Mouse (Mus musculus): ENCODE data around the gene Tmem189. TPM values are rescaled to one million over a fixed set of nuclear protein-coding genes. Genes with fewer than 3 reads are reported as not detected.

Tmem189 gene
- total RNA-seq, 2 experiments from 2014 or later: 27.2 TPM

DNA sequence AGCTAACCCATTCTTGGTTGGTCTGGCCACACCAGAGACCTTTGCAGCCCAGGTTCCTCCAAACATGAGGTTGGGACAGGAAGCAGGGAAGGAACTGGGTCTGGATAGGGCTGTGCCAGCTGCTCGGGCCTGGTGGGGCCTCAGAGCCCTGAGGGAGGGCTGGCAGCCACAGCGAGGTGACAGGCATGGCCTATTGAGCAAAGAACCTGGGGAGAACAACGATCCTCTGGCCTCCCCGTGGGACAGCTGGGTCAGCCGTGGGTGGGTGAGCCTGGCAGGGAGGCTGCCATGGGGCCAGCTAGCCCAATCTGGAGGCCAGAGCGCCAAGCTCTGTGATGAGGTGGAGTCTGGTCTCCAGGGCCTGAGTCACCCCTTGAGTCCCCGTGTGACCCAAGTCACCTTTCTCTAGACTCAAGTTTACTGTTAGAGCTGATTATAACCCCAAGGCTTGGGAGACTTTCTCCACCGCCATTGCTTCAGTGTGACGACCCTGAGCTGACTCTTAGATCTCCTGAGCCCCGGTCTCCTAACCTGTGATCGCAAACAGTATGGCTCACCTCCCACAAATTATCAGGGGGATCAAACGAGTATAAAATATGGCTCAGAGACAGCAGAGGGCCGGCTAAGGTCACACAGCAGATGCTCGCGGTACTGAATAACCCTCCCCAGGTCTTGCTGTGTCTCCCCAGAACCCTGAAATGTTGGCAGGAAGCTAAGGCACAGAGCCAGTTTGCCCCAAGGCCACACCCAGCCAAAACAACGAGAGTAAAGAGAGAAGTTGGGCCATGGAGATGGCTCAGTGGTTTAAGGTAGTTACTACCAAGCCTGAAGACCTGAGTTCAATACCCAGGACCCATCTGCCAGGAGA is 3.0 kb downstream of the Tmem189 start:
- intact Hi-C loops (cut with DNase I): loop anchor here (2.0 to 10.0 kb wide), 2 partner anchors 330 to 398 kb away; partner anchors contain the start of gene Pard6b
- no peak for DNase-seq (ENCODE audit: low spot score)

DNA sequence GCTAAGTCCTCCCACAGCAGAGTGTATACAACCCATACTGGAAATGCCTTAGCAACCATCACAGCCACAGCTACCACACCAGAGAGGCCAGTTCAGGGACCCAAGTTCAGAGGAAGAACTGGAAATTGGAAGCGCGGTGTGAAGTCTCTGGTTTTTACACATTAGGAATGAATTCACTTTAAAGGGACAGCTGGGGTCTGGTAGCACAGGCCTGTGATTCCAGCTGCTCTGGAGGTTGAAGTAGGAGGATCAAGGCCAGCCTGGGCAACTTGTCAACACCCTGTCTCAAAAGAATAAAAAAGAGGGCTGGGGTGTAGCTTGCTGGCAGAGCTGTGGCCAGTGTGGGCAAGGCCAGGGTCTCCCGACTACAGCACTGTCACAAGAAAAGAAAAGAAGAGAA is 3.8 kb downstream of the Tmem189 start:
- DNase-seq (ENCODE audit: low spot score): no peak
- intact Hi-C loops (cut with DNase I): loop anchor here (1.0 to 10.0 kb wide), 3 partner anchors 209 to 399 kb away; partner anchors contain the start of gene Pard6b

DNA sequence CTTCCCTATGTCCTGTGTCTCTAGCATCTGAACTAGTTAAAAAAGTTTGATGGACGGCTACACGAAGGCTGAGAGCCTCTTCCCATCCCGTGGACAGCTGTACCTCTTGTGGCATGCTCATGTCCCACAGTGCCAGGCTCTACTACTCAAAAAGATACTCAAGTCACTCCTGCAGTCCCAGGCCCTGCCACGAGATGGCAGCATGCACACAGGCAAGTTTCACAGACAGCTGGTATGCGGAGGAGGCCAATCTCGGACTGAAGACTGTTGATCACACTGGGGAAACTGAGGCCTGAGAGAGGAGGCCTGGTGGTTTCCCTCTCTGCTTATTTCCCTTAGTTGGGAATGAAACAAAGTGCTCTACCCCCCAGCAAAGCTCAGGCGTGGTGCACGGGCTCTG is 4.5 kb downstream of the Tmem189 start:
- intact Hi-C loops (cut with DNase I): loop anchor here (1.0 to 10.0 kb wide), 2 partner anchors 210 to 400 kb away; partner anchors contain the start of gene Pard6b
- DNase-seq (ENCODE audit: low spot score): peak; percentile 79

DNA sequence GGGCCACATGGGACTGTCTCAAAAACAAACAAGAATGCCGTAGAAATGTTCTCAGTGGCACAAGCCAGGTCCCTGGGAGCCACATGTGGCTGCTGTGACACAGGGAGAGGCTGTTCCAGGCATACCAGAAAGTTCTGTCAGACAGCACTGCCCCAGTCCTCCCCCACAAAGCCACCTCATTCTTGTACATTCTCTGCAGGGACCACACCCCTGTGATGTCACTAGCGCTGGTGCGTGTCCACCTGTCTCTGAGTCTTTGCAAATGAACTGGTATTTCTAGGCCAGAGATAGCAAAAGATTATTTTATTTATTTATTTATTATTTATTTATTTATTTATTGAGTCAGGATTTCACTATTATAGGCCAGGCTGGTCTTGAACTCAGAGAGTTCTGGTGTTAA is 5.9 kb downstream of the Tmem189 start:
- intact Hi-C loops (cut with DNase I): loop anchor here (10.0 kb wide), 1 partner anchor 401 kb away; the partner anchor contains the start of gene Pard6b
- DNase-seq (ENCODE audit: low spot score): no peak

DNA sequence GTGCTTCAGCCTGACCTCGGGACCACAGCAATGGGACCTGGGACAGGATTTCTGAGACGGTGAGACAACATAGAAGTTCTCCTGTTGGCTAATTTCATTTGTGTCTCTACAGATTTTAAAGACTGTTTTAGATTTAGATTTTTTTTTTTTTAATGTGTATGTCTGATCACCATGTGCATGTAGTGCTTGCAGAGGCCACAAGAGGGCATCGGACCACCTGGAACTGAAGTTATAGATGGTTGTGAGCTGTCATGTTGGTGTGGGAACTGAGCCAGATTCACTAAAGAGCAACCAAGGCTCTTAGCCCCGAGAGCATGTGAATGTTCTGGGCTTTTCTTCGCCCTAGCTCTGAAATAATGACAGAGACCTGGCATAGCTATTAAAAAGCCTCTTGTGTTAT is 9.0 kb downstream of the Tmem189 start:
- intact Hi-C loops (cut with DNase I): loop anchor here (1.0 to 10.0 kb wide), 3 partner anchors 39 to 404 kb away; partner anchors contain the start of gene Pard6b
- no peak for DNase-seq (ENCODE audit: low spot score)

DNA sequence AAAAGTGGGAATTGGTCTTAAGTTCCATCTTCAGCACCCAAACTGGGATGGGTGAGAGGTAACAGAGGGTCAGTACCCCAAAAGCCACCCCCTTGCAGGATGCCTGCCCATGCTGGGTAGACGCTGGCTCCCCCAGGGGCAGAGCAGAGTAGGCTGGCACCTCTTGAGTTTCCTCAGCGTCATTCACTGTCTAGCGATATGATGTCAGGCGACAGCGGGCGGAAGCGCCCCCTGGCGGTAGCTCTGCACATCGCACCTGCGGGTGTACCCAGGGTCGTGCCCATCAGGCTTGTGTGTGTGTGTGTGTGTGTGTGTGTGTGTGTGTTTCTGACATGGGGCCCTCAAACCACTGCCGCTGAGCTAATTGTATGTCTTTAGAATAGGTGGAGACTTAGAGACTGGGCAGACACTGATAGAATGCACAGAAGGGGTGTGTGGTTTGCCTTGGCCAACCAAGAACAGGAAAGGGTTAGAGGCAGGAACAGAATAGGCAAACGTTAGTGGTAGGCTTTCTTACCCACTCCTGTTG is 9.7 kb downstream of the Tmem189 start:
- intact Hi-C loops (cut with DNase I): loop anchor here (1.0 to 10.0 kb wide), 3 partner anchors 39 to 405 kb away; partner anchors contain the start of gene Pard6b
- no peak for DNase-seq (ENCODE audit: low spot score)

DNA sequence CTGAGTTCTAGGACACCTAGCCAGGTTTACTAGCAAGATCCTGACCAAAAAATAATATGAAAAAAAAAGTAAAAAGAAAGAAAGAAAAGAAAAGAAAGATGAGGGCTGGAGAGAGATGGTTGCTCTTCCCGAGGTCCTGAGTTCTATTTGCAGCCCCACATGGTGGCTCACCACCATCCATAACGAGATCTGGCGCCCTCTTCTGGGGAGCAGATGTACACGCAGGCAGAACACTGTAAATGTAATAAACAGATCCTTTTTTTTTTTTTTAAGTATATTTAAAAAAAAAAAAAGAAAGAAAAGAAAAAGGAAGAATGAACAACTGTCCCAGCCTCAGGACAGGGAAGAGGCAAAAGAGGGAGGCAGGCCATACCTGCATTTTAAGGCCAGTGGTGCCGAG is 11.0 kb downstream of the Tmem189 start:
- DNase-seq (ENCODE audit: low spot score): no peak
- intact Hi-C loops (cut with DNase I): no loop called here

DNA sequence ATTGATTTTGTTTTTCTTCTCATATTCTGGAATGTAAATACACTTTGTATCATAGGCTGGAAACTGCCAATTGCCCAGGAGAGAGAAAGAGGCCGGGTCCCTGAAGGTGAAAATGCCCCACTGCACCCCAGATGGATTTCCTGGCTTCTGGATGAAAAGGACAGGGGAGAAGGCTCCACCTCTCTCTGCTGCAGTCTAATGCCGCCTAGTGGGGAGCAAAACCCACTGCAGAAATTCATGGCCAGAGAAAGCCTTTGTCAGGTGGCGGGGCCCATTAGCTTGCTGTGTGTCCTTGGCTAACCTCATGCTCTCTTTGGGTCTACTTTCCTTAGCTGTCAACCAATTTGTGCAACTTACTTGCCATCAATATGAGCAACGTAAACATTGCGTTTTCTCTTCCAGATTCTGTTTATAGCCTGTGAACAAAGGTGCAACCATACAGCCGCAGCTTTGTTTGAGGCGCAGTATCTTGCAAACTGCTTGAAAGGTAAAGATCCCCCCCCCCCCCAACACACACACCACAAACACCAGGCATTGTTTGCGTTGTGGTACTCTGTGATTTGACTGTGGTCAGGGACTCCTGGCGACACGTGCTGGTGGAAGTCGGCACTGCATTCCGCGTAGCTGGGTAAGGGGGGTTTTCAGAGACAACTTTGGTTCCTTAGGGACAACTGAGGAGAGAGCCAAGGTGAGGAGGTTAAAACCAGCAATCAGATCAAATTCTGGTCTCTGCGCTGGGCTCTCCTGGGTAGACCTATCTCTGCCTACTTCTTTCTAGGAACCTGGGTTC is 14.3 kb downstream of the Tmem189 start:
- intact Hi-C loops (cut with DNase I): no loop called here
- DNase-seq (ENCODE audit: low spot score): no peak

DNA sequence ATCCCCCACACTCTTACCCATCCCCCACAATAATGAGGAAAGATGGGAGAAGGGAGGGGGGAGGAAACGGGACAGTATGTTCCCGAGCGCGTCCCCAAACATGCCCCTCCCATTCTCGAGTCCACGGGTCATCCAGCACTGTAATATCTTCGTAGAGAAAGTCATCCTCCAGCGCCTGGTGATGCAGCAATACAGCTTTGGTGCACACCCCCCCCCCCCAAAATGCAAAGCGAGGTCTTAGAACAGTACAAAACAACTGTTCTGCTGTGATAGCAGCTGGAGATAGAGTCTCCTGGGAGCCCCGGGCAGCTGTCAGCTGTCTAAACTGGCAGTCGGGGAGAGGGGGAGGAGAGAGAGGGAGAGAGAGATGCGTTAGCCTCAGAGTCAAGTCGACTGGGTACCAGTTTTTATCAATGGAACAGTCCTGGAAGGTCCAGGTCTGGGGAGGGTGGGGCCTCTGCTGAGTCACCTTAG is 17.4 kb downstream of the Tmem189 start:
- intact Hi-C loops (cut with DNase I): no loop called here
- no peak for DNase-seq (ENCODE audit: low spot score)

DNA sequence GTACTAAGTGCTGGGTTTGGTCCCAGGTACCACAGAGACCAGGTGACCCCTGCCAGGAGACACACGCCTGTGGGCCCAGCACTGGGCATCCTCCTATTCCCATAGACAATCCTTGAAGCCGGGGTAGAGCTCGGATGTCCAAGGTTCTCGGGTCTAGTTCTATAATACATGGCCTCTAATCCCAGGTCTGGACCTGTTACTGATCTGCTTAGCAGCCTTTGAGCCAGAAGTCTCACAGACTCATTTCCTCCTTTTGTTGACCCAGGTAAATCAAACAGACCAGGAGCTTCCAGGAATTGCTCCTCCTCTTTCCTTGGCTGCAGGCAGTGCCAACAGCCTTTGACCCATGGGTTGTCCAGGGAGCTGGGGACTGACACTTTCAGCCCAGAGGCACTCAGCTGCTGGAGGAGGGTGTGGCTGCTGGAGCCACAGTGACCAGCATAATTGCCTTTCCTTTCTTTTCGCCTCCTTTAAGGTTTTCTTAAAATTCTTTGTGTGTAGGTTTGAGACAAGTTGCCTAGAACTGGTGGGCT is 18.5 kb downstream of the Tmem189 start:
- no peak for DNase-seq (ENCODE audit: low spot score)
- intact Hi-C loops (cut with DNase I): no loop called here

DNA sequence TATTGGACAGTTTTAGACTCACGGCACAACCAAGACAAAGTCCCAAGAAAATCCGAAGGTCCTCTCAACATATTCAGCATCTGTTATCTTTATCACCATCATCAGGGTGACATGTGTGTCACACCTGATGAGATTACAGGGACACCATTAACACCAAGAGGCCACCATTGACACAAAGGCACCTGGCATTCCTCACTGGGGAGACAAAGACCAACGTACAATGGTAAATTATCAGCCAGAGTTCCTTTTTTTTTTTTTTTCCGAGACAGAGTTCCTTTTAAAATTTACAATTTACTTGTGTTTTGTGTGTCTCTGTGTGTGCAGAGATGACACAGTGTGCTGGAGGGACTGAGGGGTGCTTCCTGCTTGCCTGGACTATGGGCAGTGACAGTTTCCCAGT is 20.2 kb downstream of the Tmem189 start:
- intact Hi-C loops (cut with DNase I): no loop called here
- no peak for DNase-seq (ENCODE audit: low spot score)

DNA sequence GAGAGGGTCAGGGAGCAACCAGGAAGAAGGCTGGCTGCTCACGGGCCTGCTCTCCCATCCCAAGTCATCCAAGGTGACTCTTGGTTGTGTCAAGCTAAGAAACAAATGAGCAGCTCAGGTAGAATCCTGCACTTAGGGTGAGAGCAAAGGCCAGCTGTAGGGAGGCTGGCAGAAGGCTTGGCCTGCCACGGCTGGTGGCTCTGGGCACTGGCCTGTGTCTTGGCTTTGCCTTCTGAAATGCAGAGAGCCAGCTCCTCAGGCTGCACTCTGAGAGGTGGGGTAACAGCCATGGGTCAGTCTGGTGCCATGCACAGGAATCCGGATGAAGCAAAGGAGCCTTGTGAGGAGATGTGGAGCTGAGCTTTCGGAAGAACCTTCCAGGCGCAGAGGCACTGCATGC is 21.2 kb downstream of the Tmem189 start:
- no peak for DNase-seq (ENCODE audit: low spot score)
- intact Hi-C loops (cut with DNase I): no loop called here

DNA sequence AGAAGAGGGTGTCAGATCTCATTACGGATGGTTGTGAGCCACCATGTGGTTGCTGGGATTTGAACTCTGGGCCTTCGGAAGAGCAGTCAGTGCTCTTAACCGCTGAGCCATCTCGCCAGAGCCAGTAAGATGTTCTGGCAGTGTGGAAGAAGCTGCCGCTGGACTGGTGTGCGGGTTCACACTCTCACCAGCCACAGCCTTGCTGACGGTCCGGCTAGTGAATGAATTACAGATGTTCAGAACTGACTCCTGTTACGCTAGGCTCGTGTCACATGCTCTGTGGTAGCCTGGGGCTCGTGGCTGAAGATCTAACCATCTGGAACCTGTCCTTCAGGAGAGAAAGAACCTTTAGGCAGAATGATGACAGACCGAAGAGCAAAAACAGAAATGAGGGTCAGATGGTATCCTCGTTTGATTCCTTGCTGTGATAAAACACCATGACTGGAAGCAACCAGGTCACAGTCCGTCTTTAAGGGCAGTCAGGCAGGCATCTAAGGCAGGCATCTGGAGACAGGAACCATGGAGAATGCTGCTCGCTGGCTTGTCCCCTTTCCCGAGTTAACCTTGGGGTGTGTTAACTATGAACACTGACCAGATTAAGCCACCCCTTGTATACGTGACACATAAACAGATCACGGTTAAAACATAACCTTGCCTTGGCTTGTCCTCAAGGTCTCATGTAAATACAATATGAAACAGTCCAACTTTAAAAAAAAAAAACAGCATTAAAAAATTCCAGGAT is 23.5 kb downstream of the Tmem189 start:
- intact Hi-C loops (cut with DNase I): no loop called here
- DNase-seq (ENCODE audit: low spot score): no peak

DNA sequence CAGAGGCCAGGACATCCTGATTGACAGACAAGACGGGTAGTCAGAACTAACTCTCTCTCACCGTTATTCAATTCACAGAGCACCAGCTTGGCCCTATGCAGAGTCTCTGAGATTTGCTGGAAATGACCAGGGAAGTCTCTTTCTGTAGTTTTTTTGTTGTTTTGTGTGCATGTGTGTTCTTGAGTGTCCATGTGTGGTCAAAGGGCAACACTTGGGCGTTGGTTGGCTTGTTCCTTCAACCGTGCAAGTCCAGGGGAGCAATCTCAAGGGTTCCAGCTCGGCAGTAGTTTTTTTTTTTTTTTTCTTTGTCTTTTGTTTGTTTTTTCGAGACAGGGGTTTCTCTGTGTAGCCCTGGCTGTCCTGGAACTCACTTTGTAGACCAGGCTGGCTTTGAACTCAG is 26.9 kb downstream of the Tmem189 start:
- intact Hi-C loops (cut with DNase I): no loop called here

DNA sequence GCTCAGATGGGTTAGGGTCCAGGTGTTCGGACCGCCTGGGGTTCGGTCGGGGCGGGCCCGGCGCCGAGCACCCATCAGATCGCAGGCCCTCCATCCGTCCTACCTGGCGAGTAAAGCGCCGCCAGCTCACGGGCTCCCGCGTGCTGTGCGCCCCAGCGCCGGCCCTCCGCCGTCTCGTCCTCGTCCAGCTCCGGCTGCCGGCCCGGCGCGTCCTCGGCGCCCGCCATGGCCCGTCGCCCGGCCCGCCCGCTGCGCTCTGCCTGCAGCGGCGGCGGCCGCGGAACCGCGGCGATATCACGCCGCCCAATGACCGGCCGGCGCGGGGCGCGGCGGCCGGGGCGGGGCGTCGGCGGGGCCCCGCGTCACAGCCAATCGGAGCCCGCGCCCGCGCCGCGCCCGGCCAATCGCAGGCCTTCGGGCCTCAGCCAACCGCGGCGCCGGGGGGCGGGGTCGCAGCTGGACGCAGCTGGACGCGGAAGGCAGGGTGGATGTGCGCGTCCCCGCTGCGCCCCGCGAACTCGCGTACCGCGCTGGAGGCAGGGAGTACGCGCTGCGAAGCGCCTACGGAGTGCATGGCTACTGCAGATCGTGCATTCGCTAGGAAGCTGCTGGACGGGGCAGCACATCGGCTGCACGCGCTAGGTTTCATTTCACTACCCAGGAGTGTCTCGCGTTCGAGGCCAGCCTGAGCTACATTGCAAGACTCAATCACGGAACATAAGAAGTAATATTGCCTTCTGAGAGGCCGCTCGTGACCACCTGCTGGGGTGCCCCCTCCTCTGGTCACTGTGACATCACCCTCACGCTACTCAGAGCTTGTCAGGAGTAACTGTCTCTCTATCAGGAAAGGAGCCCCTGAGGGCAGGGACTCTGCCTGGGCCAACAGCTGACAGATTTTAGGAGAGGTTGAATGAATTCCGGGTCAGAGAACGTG is 28.1 kb downstream of the Tmem189 start, which contains the start of gene Gm20431:
Gm20431 (minus strand) TSS at position 227 of the 934 bp plus-strand sequence.
- peak; percentile 91 for DNase-seq (ENCODE audit: low spot score)
- intact Hi-C loops (cut with DNase I): no loop called here

More for the DNA sequence above, 26.9 kb downstream of the Tmem189 start:
- no peak for DNase-seq (ENCODE audit: low spot score)

DNA sequence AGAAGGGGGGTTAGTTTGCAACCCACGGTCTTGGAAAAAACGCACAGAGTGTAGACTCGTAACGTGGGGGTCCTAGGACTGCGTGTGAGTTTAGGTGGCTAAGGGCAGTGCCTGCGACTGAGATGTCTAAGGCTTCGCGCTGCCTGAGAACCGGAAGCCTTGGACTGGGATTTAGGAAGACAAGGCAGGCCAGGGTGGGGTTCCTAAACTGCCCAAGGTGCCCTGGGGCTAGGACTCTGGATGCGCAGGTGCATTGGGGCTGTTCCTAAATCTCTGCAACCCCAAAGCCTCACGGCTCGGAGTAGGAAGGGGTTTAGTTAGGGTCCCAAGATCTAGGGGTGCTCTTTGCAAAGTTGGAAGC is 29.0 kb downstream of the Tmem189 start:
- intact Hi-C loops (cut with DNase I): no loop called here
- no peak for DNase-seq (ENCODE audit: low spot score)

DNA sequence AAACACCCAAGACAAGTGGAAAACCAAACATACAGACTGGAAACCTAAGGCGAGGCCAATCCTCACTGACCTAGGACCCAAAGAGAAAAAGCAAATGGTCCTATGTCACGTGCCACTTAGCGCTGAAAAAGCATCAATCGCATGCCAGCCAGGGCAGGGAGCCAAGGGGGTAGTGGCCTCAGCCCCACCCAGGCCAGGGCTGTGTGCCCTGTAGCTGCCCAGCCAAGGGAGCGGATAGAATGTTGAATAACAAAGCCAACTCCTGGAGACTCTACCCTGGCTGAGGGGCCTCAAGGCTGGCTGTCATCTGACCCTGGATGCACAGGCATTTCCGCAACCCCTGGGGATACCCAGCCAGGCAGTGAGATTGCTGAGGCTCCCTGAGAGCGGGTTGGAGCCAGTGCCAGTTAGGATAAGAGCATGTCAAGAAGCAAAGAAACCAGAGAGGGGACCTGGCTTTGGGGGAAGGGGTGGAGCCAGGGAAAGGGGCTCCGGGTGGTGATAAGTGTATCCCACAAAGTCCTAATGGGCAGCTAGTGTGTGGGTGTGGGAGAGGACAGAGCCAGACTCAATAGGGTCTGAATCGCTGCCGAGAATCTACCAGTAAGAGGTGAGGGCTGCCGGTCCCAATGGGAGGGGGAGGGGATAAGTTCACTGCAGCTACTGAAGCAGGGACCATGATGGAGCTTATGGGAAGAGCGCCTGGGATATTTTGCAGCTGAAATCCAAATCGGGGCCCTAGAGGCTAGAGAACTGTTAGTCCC is 29.6 kb downstream of the Tmem189 start:
- intact Hi-C loops (cut with DNase I): no loop called here
- DNase-seq (ENCODE audit: low spot score): peak; percentile 44

Measured in heart, postnatal 25 days (tissue).